Mouse (Mus musculus): ENCODE measurements around the gene Ddx39b. TPM values are rescaled to one million over a fixed set of nuclear protein-coding genes. Genes with fewer than 3 reads are reported as not detected.
"Not testable (repeated sequence)": the region's sequence is repeated elsewhere in the genome, so short reads cannot be mapped to it uniquely, and the experiment has no call there.

Ddx39b gene
- polyA plus RNA-seq, 1 experiment from 2014 or later, result 657 TPM

DNA sequence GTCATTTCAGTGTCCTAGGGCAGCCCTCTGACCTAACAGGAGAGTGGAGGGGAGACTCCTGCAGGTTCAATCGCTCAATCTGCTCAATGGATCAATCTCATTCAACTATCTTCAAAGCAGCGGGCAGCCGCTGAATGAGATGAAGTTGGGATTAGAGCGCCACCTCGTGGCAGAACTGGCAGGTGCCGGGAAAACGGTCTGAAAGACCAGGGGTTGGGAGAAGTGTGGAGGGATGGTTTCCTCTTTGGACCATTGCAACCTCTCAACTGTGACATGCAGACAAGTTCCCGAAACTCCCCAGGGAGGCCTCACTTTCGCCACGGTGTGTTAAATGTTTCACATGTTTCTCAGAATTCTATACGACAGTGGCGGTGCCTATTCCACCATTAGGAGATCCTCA is 9.5 kb upstream of the Ddx39b start:
- no peak overlapping the region for H3K4me3 ChIP-seq (ENCODE audit: low read depth, low read length)
- H3K9me3 ChIP-seq (ENCODE audit: control insufficient read depth, low read length), result no peaks in the 10 kb centered on the region
- WGBS, result 13% methylated on average over 12 of the region's 12 CpGs
- peaks cover 6% of the 10 kb centered on the region for H3K36me3 ChIP-seq (ENCODE audit: control insufficient read depth, insufficient read depth, low read length)
- ATAC-seq (ENCODE audit: low FRiP score) (no peak), DNase-seq (ENCODE audit: low spot score, missing footprints) (peak; percentile 99)
- peaks cover 9% of the 10 kb centered on the region; the same call in 1 of the 2 replicates for H3K4me1 ChIP-seq (ENCODE audit: control insufficient read depth, insufficient read depth, low read length)
- no peak overlapping the region for H3K27ac ChIP-seq (ENCODE audit: low read depth, low read length)
- no peak overlapping the region for H3K9ac ChIP-seq (ENCODE audit: low read length)
- no peaks in the 10 kb centered on the region for H3K27me3 ChIP-seq (ENCODE audit: control insufficient read depth, insufficient read depth, low read length)
- no peak overlapping the region for H3K4me2 ChIP-seq

DNA sequence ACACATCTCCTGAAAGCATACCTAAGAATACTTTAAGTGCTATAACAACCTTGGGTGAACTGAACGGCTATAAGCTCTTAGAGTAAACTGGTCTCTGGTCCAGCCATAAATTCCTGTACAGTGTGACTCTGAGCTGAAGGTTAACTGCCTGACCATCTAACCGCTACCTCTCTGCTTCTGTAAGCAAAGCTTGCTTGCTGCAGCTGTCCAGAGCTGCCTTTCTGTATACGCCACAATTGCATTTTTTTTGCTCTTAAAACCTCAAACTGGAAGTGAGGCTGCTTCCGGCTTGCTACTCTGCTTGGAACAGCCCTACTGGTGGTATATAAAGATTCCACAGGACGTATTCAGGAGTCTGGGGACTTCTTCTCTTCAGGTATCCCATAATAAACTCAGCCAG is 8.9 kb upstream of the Ddx39b start:
- Histone ChIP-seq H3K4me3 (ENCODE audit: low read depth, low read length) (no peak overlapping the region), H3K36me3 (ENCODE audit: control insufficient read depth, insufficient read depth, low read length) (peaks cover 6% of the 10 kb centered on the region), H3K27ac (ENCODE audit: low read depth, low read length) (no peak overlapping the region), H3K9ac (ENCODE audit: low read length) (no peak overlapping the region), H3K27me3 (ENCODE audit: control insufficient read depth, insufficient read depth, low read length) (no peaks in the 10 kb centered on the region), H3K9me3 (ENCODE audit: control insufficient read depth, low read length) (no peaks in the 10 kb centered on the region), H3K4me1 (ENCODE audit: control insufficient read depth, insufficient read depth, low read length) (peaks cover 9% of the 10 kb centered on the region; the same call in 1 of the 2 replicates), H3K4me2 (no peak overlapping the region)
- DNase-seq (ENCODE audit: low spot score, missing footprints) (no peak), ATAC-seq (ENCODE audit: low FRiP score) (no peak)
- 92% methylated on average over 5 of the region's 5 CpGs for WGBS

DNA sequence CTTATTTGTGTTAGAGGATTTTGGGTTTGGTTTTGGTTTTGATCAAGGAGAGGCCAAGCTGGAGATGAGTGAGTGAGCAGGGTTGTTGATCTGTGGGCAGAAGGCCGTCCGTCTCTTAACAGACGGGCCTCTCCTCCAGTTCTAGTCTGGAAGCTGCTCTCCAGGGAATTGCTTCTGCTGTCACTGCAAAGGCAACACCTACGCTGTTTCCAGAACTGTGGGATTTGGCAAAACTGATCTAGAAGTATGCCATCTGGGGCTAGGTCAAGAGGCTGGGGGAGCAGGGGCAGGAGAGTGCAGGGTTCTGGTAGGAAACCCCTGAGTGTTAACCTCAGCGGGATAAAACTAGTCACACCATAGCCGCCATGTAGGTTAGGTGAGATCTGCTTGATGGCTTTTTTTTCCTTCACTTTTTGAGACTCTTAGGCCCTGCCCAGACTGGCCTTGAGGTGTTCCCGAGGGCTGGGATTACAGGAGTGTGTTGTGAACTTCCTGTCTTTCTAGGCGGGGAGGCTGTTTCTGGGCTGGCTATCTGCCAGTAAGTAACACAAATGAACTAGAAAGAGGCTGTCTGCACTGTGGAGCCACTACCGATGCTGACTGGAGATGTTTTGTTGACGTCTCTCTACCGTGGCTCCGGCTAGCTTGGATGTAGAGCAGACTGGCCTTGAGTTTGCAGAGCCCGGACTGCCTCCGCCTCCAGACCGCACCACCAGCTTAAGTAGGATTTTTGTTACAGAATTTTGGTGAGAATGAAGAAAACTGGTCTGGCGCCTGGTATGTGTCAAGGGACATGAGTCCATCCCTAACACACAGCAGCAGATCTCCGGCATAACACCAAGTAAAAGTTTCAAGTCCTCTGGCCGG is 8.2 kb upstream of the Ddx39b start, which contains the start of gene Atp6v1g2:
TSS of gene Atp6v1g2 (plus strand) at position 547 of the 867 bp plus-strand sequence.
- Histone ChIP-seq H3K9ac (ENCODE audit: low read length) (peak within 1 kb of the TSS; percentile 91; the same call in 1 of the 2 replicates), H3K36me3 (ENCODE audit: control insufficient read depth, insufficient read depth, low read length) (peaks cover 6% of the 10 kb centered on the region), H3K27ac (ENCODE audit: low read depth, low read length) (no peak within 1 kb of the TSS)

DNA sequence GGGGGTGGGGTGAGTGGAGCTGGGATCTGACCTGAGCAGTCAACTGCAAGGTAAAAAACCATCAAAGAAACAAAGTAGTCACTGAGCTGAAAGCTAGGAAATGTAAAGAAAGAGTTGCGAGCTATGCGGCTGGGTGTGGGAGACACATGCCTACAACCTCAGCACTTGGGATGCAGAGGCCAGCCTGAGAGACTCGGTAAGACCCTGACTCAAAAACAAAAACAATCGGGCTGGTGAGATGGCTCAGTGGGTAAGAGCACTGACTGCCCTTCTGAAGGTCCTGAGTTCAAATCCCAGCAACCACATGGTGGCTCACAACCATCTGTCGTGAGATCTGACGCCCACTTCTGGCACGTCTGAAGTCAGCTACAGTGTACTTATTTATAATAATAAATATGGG is 7.5 kb upstream of the Ddx39b start:
- not testable (repeated sequence) for H3K4me1 ChIP-seq (ENCODE audit: control insufficient read depth, insufficient read depth, low read length); H3K4me3 ChIP-seq (ENCODE audit: low read depth, low read length); H3K27me3 ChIP-seq (ENCODE audit: control insufficient read depth, insufficient read depth, low read length); DNase-seq (ENCODE audit: low spot score, missing footprints); ATAC-seq (ENCODE audit: low FRiP score); H3K4me2 ChIP-seq; H3K36me3 ChIP-seq (ENCODE audit: control insufficient read depth, insufficient read depth, low read length); H3K27ac ChIP-seq (ENCODE audit: low read depth, low read length); H3K9me3 ChIP-seq (ENCODE audit: control insufficient read depth, low read length); H3K9ac ChIP-seq (ENCODE audit: low read length)
- WGBS, result 90% methylated on average over 7 of the region's 7 CpGs

More for the DNA sequence above, 8.2 kb upstream of the Ddx39b start, which contains the start of gene Atp6v1g2:
- H3K27me3 ChIP-seq (ENCODE audit: control insufficient read depth, insufficient read depth, low read length), result no peaks in the 10 kb centered on the region
- no peaks in the 10 kb centered on the region for H3K9me3 ChIP-seq (ENCODE audit: control insufficient read depth, low read length)
- DNase-seq (ENCODE audit: low spot score, missing footprints), result no peak
- peaks cover 9% of the 10 kb centered on the region; the same call in 1 of the 2 replicates for H3K4me1 ChIP-seq (ENCODE audit: control insufficient read depth, insufficient read depth, low read length)
- peak within 1 kb of the TSS; percentile 61; the same call in 1 of the 2 replicates for H3K4me3 ChIP-seq (ENCODE audit: low read depth, low read length)
- H3K4me2 ChIP-seq, result peak within 1 kb of the TSS; percentile 75
- WGBS, result 91% methylated on average over 18 of the region's 18 CpGs
- ATAC-seq (ENCODE audit: low FRiP score), result no peak

DNA sequence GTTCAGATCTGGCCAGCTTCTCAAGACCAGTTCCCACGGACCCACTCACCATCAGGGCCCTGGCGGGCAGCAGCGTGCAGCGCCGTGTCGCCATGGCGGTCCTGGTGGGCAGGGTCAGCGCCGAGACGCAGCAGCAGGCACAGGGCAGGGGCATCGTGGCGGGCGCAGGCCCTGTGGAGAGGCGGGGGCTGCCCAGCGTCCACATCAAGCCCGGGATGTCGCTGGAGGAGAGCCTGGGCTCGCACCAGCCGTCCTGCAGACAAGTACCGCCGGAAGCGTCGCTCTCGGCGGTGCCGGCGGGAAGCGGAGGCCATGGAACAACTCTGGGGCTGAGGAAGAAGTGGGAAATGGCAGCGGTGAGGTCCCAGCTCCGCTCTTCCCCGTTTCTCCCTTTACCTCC is 6.6 kb upstream of the Ddx39b start:
- H3K27ac ChIP-seq (ENCODE audit: low read depth, low read length), result peak overlapping the region; percentile 85
- peak overlapping the region; percentile 75 for H3K4me2 ChIP-seq
- peaks cover 9% of the 10 kb centered on the region; the same call in 1 of the 2 replicates for H3K4me1 ChIP-seq (ENCODE audit: control insufficient read depth, insufficient read depth, low read length)
- peak overlapping the region; percentile 61 for H3K4me3 ChIP-seq (ENCODE audit: low read depth, low read length)
- H3K27me3 ChIP-seq (ENCODE audit: control insufficient read depth, insufficient read depth, low read length), result no peaks in the 10 kb centered on the region
- H3K9ac ChIP-seq (ENCODE audit: low read length), result peak overlapping the region; percentile 91
- ATAC-seq (ENCODE audit: low FRiP score), result peak; percentile 5; the same call in 1 of the 2 replicates
- peaks cover 6% of the 10 kb centered on the region; the same call in 1 of the 2 replicates for H3K36me3 ChIP-seq (ENCODE audit: control insufficient read depth, insufficient read depth, low read length)
- WGBS, result 10% methylated on average over 31 of the region's 31 CpGs
- no peaks in the 10 kb centered on the region for H3K9me3 ChIP-seq (ENCODE audit: control insufficient read depth, low read length)
- DNase-seq (ENCODE audit: low spot score, missing footprints), result peak; percentile 94

DNA sequence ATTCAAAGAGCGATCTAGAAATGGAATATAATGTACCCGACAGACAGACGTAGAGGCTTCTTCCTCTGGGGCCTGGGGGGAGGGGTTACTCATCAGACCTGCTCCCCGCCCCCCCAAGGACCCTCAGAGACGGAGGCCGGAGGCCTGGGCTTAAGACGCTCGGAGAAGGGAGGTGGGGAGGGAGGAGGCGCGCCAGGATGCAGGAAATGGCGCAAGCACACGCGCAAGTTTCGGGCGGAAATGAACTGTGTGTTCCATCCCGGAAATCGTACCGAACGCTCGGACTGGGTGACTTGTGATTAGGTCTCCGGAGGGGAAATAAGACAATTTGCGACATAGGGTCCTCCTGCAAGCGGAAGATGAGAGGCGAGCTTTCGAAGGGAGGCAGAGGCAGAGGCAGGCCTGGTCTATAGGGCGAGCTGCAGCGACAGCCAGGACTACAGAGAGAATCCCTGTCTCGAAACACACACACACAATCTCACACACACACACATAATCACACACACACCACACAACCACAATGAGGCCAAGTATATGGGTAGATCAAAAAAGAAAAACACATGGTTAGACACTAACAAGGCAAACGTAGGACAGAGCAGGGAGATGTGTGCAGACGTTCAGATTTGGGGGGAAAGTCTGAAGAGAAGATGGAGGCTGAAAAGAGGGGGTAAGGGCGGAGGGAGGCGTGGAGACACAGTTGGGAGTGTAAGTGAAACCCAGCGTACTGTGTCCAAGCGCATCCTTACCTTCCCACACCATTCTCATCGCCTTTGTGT is 5.7 kb upstream of the Ddx39b start, which contains the start of gene Nfkbil1:
TSS of gene Nfkbil1 (minus strand) at position 179 of the 776 bp plus-strand sequence.
- DNase-seq (ENCODE audit: low spot score, missing footprints), result peak; percentile 98
- Histone ChIP-seq H3K4me1 (ENCODE audit: control insufficient read depth, insufficient read depth, low read length) (peaks cover 17% of the 10 kb centered on the region), H3K27ac (ENCODE audit: low read depth, low read length) (peak within 1 kb of the TSS; percentile 85), H3K9ac (ENCODE audit: low read length) (peak within 1 kb of the TSS; percentile 91), H3K4me2 (peak within 1 kb of the TSS; percentile 75), H3K36me3 (ENCODE audit: control insufficient read depth, insufficient read depth, low read length) (peaks cover 4% of the 10 kb centered on the region; the same call in 1 of the 2 replicates), H3K27me3 (ENCODE audit: control insufficient read depth, insufficient read depth, low read length) (no peaks in the 10 kb centered on the region), H3K9me3 (ENCODE audit: control insufficient read depth, low read length) (no peaks in the 10 kb centered on the region), H3K4me3 (ENCODE audit: low read depth, low read length) (peak within 1 kb of the TSS; percentile 61)
- WGBS, result under 1% methylated on average over 35 of the region's 35 CpGs
- peak; percentile 76 for ATAC-seq (ENCODE audit: low FRiP score)

DNA sequence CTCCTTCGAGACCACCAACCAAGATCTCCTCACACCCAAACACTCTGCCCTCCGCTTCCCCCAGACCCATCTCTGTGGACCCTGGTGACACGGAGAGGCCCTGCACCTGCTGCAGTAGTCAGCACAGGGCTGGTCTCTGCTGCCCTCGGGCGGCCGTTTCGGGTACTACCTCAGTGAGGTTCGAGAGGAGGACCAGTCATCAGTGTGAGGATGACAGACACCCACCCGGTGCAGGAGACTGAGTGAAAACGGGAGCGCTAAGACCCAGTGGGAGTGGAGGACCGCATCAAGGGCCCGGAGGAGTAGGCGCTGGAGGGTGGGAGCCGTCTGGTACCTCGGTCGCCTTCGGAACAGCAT is 5.2 kb upstream of the Ddx39b start:
- no peaks in the 10 kb centered on the region for H3K9me3 ChIP-seq (ENCODE audit: control insufficient read depth, low read length)
- H3K9ac ChIP-seq (ENCODE audit: low read length), result peak overlapping the region; percentile 91
- peak overlapping the region; percentile 85 for H3K27ac ChIP-seq (ENCODE audit: low read depth, low read length)
- H3K4me2 ChIP-seq, result peak overlapping the region; percentile 75
- WGBS, result 1% methylated on average over 18 of the region's 18 CpGs
- H3K4me1 ChIP-seq (ENCODE audit: control insufficient read depth, insufficient read depth, low read length), result peaks cover 18% of the 10 kb centered on the region
- H3K4me3 ChIP-seq (ENCODE audit: low read depth, low read length), result peak overlapping the region; percentile 61
- DNase-seq (ENCODE audit: low spot score, missing footprints) (peak; percentile 100), ATAC-seq (ENCODE audit: low FRiP score) (peak; percentile 80)
- H3K36me3 ChIP-seq (ENCODE audit: control insufficient read depth, insufficient read depth, low read length), result no peaks in the 10 kb centered on the region; the same call in 1 of the 2 replicates
- no peaks in the 10 kb centered on the region for H3K27me3 ChIP-seq (ENCODE audit: control insufficient read depth, insufficient read depth, low read length)

DNA sequence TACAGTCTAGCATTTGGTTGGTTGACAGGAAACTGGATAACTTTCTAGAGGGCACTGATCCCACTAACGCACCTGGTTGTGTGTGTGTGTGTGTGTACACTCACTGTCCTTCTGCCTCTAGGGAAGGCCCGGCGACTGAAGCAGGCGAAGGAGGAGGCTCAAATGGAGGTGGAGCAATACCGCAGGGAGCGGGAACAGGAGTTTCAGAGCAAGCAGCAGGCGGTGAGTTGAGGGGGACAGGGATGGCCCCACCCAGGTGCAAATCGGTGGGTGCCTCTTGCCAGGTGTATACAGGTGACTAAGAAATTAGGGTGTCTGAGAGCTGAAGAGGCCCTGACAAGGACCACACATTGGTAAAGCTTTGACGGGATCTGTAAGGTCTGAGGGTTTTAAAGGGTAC is 4.5 kb upstream of the Ddx39b start:
- H3K36me3 ChIP-seq (ENCODE audit: control insufficient read depth, insufficient read depth, low read length), result no peaks in the 10 kb centered on the region
- no peak overlapping the region for H3K27ac ChIP-seq (ENCODE audit: low read depth, low read length)
- H3K27me3 ChIP-seq (ENCODE audit: control insufficient read depth, insufficient read depth, low read length), result no peaks in the 10 kb centered on the region
- no peak for DNase-seq (ENCODE audit: low spot score, missing footprints)
- WGBS, result 73% methylated on average over 9 of the region's 9 CpGs
- no peaks in the 10 kb centered on the region for H3K9me3 ChIP-seq (ENCODE audit: control insufficient read depth, low read length)
- H3K4me1 ChIP-seq (ENCODE audit: control insufficient read depth, insufficient read depth, low read length), result peaks cover 15% of the 10 kb centered on the region
- peak overlapping the region; percentile 61; the same call in 1 of the 2 replicates for H3K4me3 ChIP-seq (ENCODE audit: low read depth, low read length)
- no peak overlapping the region; the same call in 1 of the 2 replicates for H3K4me2 ChIP-seq
- H3K9ac ChIP-seq (ENCODE audit: low read length), result no peak overlapping the region
- ATAC-seq (ENCODE audit: low FRiP score), result no peak
